Mouse (Mus musculus) A20 (cell line): ENCODE results near the gene Tectb.
A peak's percentile ranks its signal among the peaks of the same experiment; 100 is the strongest.

Experiments used
- DNase-seq: peaks from one replicate; pipeline ENCODE4 v3.0.0-alpha.2; 2011; ENCODE audit warnings: low read depth, low spot score

Gene Tectb

GRCm38 (mm10) chr19:55207746-55208538 lies 27.4 kb downstream of the Tectb start:
- DNase-seq: no peak

GRCm38 (mm10) chr19:55208654-55209053 lies 28.1 kb downstream of the Tectb start:
- DNase-seq: peak; percentile 17

- no peak for DNase-seq
These were observed 28.6 kb downstream of the Tectb start for GRCm38 (mm10) chr19:55209084-55209483.

- no peak for DNase-seq
These were observed 31.2 kb downstream of the Tectb start for GRCm38 (mm10) chr19:55211698-55212097.

GRCm38 (mm10) chr19:55213617-55214340 lies 33.2 kb downstream of the Tectb start:
- DNase-seq: no peak

GRCm38 (mm10) chr19:55216876-55217275 lies 36.3 kb downstream of the Tectb start:
- no peak for DNase-seq

GRCm38 (mm10) chr19:55217365-55217764 lies 36.8 kb downstream of the Tectb start:
- no peak for DNase-seq

GRCm38 (mm10) chr19:55218192-55218739 lies 37.7 kb downstream of the Tectb start:
- peak; percentile 86 for DNase-seq

- DNase-seq: peak; percentile 11
These were observed 38.2 kb downstream of the Tectb start for GRCm38 (mm10) chr19:55218741-55219221.

- no peak for DNase-seq
These were observed 38.8 kb downstream of the Tectb start for GRCm38 (mm10) chr19:55219359-55219758.

GRCm38 (mm10) chr19:55221208-55221607 lies 40.7 kb downstream of the Tectb start:
- DNase-seq: no peak

- no peak for DNase-seq
These were observed 41.7 kb downstream of the Tectb start for GRCm38 (mm10) chr19:55222268-55222667.

- DNase-seq: no peak
These were observed 46.1 kb downstream of the Tectb start for GRCm38 (mm10) chr19:55226621-55227020.

GRCm38 (mm10) chr19:55227135-55227534 lies 46.6 kb downstream of the Tectb start:
- peak; percentile 74 for DNase-seq

- DNase-seq: no peak
These were observed 50.5 kb downstream of the Tectb start for GRCm38 (mm10) chr19:55231081-55231480.

- no peak for DNase-seq
These were observed 51.6 kb downstream of the Tectb start for GRCm38 (mm10) chr19:55232136-55232535.

GRCm38 (mm10) chr19:55236026-55236425 lies 55.5 kb downstream of the Tectb start:
- no peak for DNase-seq

GRCm38 (mm10) chr19:55236564-55236963 lies 56.0 kb downstream of the Tectb start:
- DNase-seq: no peak

- no peak for DNase-seq
These were observed 59.4 kb downstream of the Tectb start for GRCm38 (mm10) chr19:55239766-55240426.

GRCm38 (mm10) chr19:55241186-55241645 lies 60.7 kb downstream of the Tectb start, which contains the start of gene Gucy2g:
Gucy2g (minus strand) TSS chr19:55241236.
- no peak for DNase-seq

- DNase-seq: no peak
These were observed 64.3 kb downstream of the Tectb start for GRCm38 (mm10) chr19:55244791-55245231.
